Comparison of ENCODE assay signal across 13 mouse cellular contexts in the genomic region with DNA sequence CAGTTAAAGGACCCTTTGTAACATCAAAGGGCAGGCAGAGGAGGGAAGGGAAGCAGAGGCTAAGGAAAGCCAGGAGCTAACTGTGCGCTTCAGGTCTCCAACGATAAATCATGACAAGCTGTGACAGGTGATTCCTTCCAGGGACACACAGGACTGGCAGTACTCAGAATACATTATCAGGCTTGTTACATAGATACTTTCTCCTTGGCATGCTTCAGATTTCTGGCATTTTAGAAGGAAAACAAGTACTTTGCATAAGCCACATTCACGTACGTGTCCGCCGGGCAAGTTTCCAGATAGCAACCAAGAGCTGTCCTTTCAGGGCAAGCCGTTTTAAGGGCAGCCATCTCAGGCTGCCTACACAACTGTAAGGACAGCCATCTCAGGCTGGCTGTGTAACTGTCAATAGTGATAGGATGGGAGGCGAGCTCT. TPM values are rescaled to one million over a fixed set of nuclear protein-coding genes. Genes with fewer than 3 reads are reported as not detected.
DNase-seq lines count a peak whose midpoint lies in the region; ATAC-seq and TF ChIP-seq lines count a peak whose summit lies in the region.
"Had no signal": no experiment of that assay in that cellular context is flagged by ENCODE, and none has a peak within 500 bp of the region (broad histone marks: within the 10 kb centered on the region; RNA-seq: fewer than 3 reads in every experiment).

No protein-coding gene starts in this region.

- no peak for TF ChIP-seq POLR2A in heart, adult 2 months (IDR thresholded peaks at IDR 0.05; ENCODE audit: insufficient read depth, low read depth, low read length)

- whole genome bisulfite sequencing in heart, embryonic 12.5 days, result 31% methylated on average over 8 of the region's 8 CpGs
- 56% methylated on average over 8 of the region's 8 CpGs for WGBS in heart, adult 2 months
- 72% methylated on average over 8 of the region's 8 CpGs for WGBS in midbrain, embryonic 16.5 days
- WGBS in midbrain, embryonic 11.5 days, result 88% methylated on average over 8 of the region's 8 CpGs
- WGBS in embryonic facial prominence, embryonic 14.5 days, result 63% methylated on average over 8 of the region's 8 CpGs
- 42% methylated on average over 8 of the region's 8 CpGs for WGBS in neural tube, embryonic 14.5 days

- no peak overlapping the region for H3K9ac ChIP-seq in heart, embryonic 12.5 days
- H3K9ac ChIP-seq in heart, adult 2 months (ENCODE audit: low read depth, low read length), result no peak overlapping the region
- H3K9ac ChIP-seq in midbrain, embryonic 16.5 days (ENCODE audit: low read depth, low read length), result no peak overlapping the region
- H3K9ac ChIP-seq in midbrain, embryonic 11.5 days (ENCODE audit: low read length), result no peak overlapping the region
- no peak overlapping the region for H3K9ac ChIP-seq in embryonic facial prominence, embryonic 14.5 days (ENCODE audit: low read depth, low read length)
- no peak overlapping the region for H3K9ac ChIP-seq in neural tube, embryonic 14.5 days (replicated peaks; ENCODE audit: low read depth, low read length)
- H3K9ac ChIP-seq: embryonic facial prominence, embryonic 13.5 days had no signal

- peaks cover 23% of the 10 kb centered on the region for H3K4me1 ChIP-seq in heart, embryonic 12.5 days (replicated peaks)
- no peaks in the 10 kb centered on the region for H3K4me1 ChIP-seq in heart, adult 2 months (ENCODE audit: control insufficient read depth, insufficient read depth, low read length)
- H3K4me1 ChIP-seq in midbrain, embryonic 16.5 days (ENCODE audit: control insufficient read depth, insufficient read depth, low read length), result no peaks in the 10 kb centered on the region; the same call in 1 of the 2 replicates
- no peaks in the 10 kb centered on the region for H3K4me1 ChIP-seq in midbrain, embryonic 11.5 days (ENCODE audit: control insufficient read depth, insufficient read depth, low read length)
- H3K4me1 ChIP-seq in embryonic facial prominence, embryonic 14.5 days (ENCODE audit: control insufficient read depth, insufficient read depth, low read length), result no peaks in the 10 kb centered on the region
- H3K4me1 ChIP-seq in neural tube, embryonic 14.5 days (ENCODE audit: control insufficient read depth, insufficient read depth, low read length), result 0 out of 2 replicates have a peak, but pooled peaks cover 8% of the 10 kb centered on the region

- TF ChIP-seq CTCF in heart, adult 2 months (IDR thresholded peaks at IDR 0.05), result no peak

- no peaks in the 10 kb centered on the region for H3K9me3 ChIP-seq in heart, embryonic 12.5 days (replicated peaks)
- no peaks in the 10 kb centered on the region for H3K9me3 ChIP-seq in midbrain, embryonic 16.5 days (replicated peaks; ENCODE audit: control insufficient read depth, low read length, poor library complexity, severe bottlenecking)
- H3K9me3 ChIP-seq in midbrain, embryonic 11.5 days (ENCODE audit: control insufficient read depth, low read length), result no peaks in the 10 kb centered on the region
- no peaks in the 10 kb centered on the region for H3K9me3 ChIP-seq in embryonic facial prominence, embryonic 14.5 days (ENCODE audit: control insufficient read depth, low read length)
- H3K9me3 ChIP-seq in neural tube, embryonic 14.5 days (ENCODE audit: control insufficient read depth, low read length), result no peaks in the 10 kb centered on the region
- H3K9me3 ChIP-seq: embryonic facial prominence, embryonic 13.5 days had no signal

- H3K27me3 ChIP-seq in heart, embryonic 12.5 days (replicated peaks), result no peaks in the 10 kb centered on the region
- H3K27me3 ChIP-seq in heart, adult 2 months (ENCODE audit: control insufficient read depth, insufficient read depth, low read length), result no peaks in the 10 kb centered on the region
- H3K27me3 ChIP-seq in midbrain, embryonic 16.5 days (ENCODE audit: control insufficient read depth, insufficient read depth, low read depth, low read length), result no peaks in the 10 kb centered on the region
- no peaks in the 10 kb centered on the region for H3K27me3 ChIP-seq in midbrain, embryonic 11.5 days (ENCODE audit: control insufficient read depth, insufficient read depth, low read length)
- no peaks in the 10 kb centered on the region for H3K27me3 ChIP-seq in embryonic facial prominence, embryonic 14.5 days (replicated peaks; ENCODE audit: control insufficient read depth, insufficient read depth, low read length)
- no peaks in the 10 kb centered on the region for H3K27me3 ChIP-seq in neural tube, embryonic 14.5 days (ENCODE audit: control insufficient read depth, insufficient read depth, low read length)
- H3K27me3 ChIP-seq: embryonic facial prominence, embryonic 13.5 days had no signal

- no peak for ATAC-seq in heart, embryonic 12.5 days (ENCODE audit: insufficient number of reproducible peaks, low FRiP score)
- 0 out of 2 replicates have a peak, but pooled peaks have one; percentile 36 for ATAC-seq in midbrain, embryonic 16.5 days
- no peak for ATAC-seq in midbrain, embryonic 11.5 days (ENCODE audit: low FRiP score)
- ATAC-seq in embryonic facial prominence, embryonic 14.5 days (ENCODE audit: low read depth), result no peak
- peak; percentile 51; the same call in 1 of the 2 replicates for ATAC-seq in neural tube, embryonic 14.5 days (ENCODE audit: low read depth)
- ATAC-seq in megakaryocyte, adult 5-6 weeks (ENCODE audit: poor library complexity, severe bottlenecking), result no peak
- ATAC-seq: intestine, embryonic 16.5 days had no signal

- H3K4me2 ChIP-seq in heart, embryonic 12.5 days, result peak overlapping the region; percentile 34
- no peak overlapping the region for H3K4me2 ChIP-seq in midbrain, embryonic 16.5 days (ENCODE audit: low read length)
- no peak overlapping the region for H3K4me2 ChIP-seq in midbrain, embryonic 11.5 days
- no peak overlapping the region for H3K4me2 ChIP-seq in embryonic facial prominence, embryonic 14.5 days (ENCODE audit: low read depth, low read length)
- H3K4me2 ChIP-seq in neural tube, embryonic 14.5 days (ENCODE audit: low read depth, low read length), result no peak overlapping the region
- H3K4me2 ChIP-seq: embryonic facial prominence, embryonic 13.5 days had no signal

- intact Hi-C loops in heart, adult 2 months (cut with DNase I), result no loop called here

- no peaks in the 10 kb centered on the region for H3K36me3 ChIP-seq in heart, embryonic 12.5 days
- H3K36me3 ChIP-seq in heart, adult 2 months (ENCODE audit: control insufficient read depth, insufficient read depth, low read length), result no peaks in the 10 kb centered on the region
- H3K36me3 ChIP-seq in midbrain, embryonic 16.5 days (ENCODE audit: control insufficient read depth, insufficient read depth, low read length), result no peaks in the 10 kb centered on the region
- H3K36me3 ChIP-seq in midbrain, embryonic 11.5 days (ENCODE audit: control insufficient read depth, insufficient read depth, low read length), result no peaks in the 10 kb centered on the region
- no peaks in the 10 kb centered on the region for H3K36me3 ChIP-seq in embryonic facial prominence, embryonic 14.5 days (ENCODE audit: control insufficient read depth, insufficient read depth, low read length)
- H3K36me3 ChIP-seq in neural tube, embryonic 14.5 days (ENCODE audit: control insufficient read depth, insufficient read depth, low read length), result no peaks in the 10 kb centered on the region
- H3K36me3 ChIP-seq: embryonic facial prominence, embryonic 13.5 days had no signal

- no peak for TF ChIP-seq EP300 in heart, adult 2 months (IDR thresholded peaks at IDR 0.05; ENCODE audit: insufficient read depth, low read depth, low read length)

- DNase-seq in heart, adult 2 months, result no peak
- no peak for DNase-seq in midbrain, embryonic 11.5 days (ENCODE audit: low spot score, missing footprints)
- DNase-seq in embryonic facial prominence, embryonic 14.5 days (ENCODE audit: low spot score), result peak; percentile 2
- no peak for DNase-seq in liver

- no peaks in the 10 kb centered on the region for H3K79me2 ChIP-seq in heart, adult 2 months (replicated peaks; ENCODE audit: control insufficient read depth, insufficient read depth, low read length)

- H3K4me3 ChIP-seq in heart, embryonic 12.5 days, result no peak overlapping the region
- no peak overlapping the region for H3K4me3 ChIP-seq in heart, adult 2 months
- H3K4me3 ChIP-seq in midbrain, embryonic 16.5 days (ENCODE audit: low read depth, low read length), result no peak overlapping the region
- no peak overlapping the region for H3K4me3 ChIP-seq in midbrain, embryonic 11.5 days (ENCODE audit: low read depth, low read length)
- no peak overlapping the region for H3K4me3 ChIP-seq in embryonic facial prominence, embryonic 14.5 days (ENCODE audit: low read depth, low read length)
- H3K4me3 ChIP-seq in neural tube, embryonic 14.5 days (ENCODE audit: low read depth, low read length), result no peak overlapping the region
- H3K4me3 ChIP-seq: embryonic facial prominence, embryonic 13.5 days; myocyte had no signal

- 0 out of 2 replicates have a peak overlapping the region, but pooled peaks have one; percentile 13 for H3K27ac ChIP-seq in heart, embryonic 12.5 days (ENCODE audit: poor library complexity, severe bottlenecking)
- no peak overlapping the region for H3K27ac ChIP-seq in heart, adult 2 months
- no peak overlapping the region for H3K27ac ChIP-seq in midbrain, embryonic 16.5 days (ENCODE audit: low read length)
- H3K27ac ChIP-seq in midbrain, embryonic 11.5 days (ENCODE audit: low read depth, low read length), result no peak overlapping the region
- no peak overlapping the region for H3K27ac ChIP-seq in embryonic facial prominence, embryonic 14.5 days (replicated peaks; ENCODE audit: low read depth, low read length)
- no peak overlapping the region for H3K27ac ChIP-seq in neural tube, embryonic 14.5 days (ENCODE audit: low read depth, low read length)
- H3K27ac ChIP-seq: embryonic facial prominence, embryonic 13.5 days had no signal

RNA-seq across cellular contexts. Expression of a gene that starts 56.9 kb away (rescaled TPM):
- polyA plus RNA-seq in heart, embryonic 12.5 days (2016; fragmentation: Nextera tagmentation; extraction: Ambion mirVana), result 0.04 TPM in 1 of 2 replicates, not detected in the other
- not detected for total RNA-seq in heart, adult 2 months (2021)
- polyA plus RNA-seq in heart, adult 2 months (2012; rRNA removed), result 0.06 and 0.08 TPM in 2 replicates
- polyA plus RNA-seq in midbrain, embryonic 16.5 days (2015; fragmentation: Nextera tagmentation; extraction: Ambion mirVana), result not detected in 2 replicates
- not detected in 2 replicates for polyA plus RNA-seq in midbrain, embryonic 11.5 days (2014; fragmentation: Nextera tagmentation; extraction: Ambion mirVana)
- 0.49 and 0.84 TPM in 2 replicates for polyA plus RNA-seq in embryonic facial prominence, embryonic 14.5 days (2014; fragmentation: Nextera tagmentation; extraction: Ambion mirVana)
- 0.04 TPM in 1 of 2 replicates, not detected in the other for polyA plus RNA-seq in neural tube, embryonic 14.5 days (2014; fragmentation: Nextera tagmentation; extraction: Ambion mirVana)
- 1.1 and 1.4 TPM in 2 replicates for total RNA-seq in megakaryocyte, adult 5-6 weeks (2015)
- total RNA-seq in megakaryocyte, adult 5-6 weeks (2017), result 0.37 and 1.1 TPM in 2 replicates
- total RNA-seq: gastrocnemius, adult 18-20 months had no signal
- polyA plus RNA-seq: liver, embryonic 16.5 days; myocyte had no signal

Comparison
In these comparisons a context has a peak if more than half of its experiments do, and no peak if none do; other contexts are left out.
1. ATAC-seq: peak in midbrain, embryonic 16.5 days (single experiment) and neural tube, embryonic 14.5 days (single experiment); none in heart, embryonic 12.5 days (single experiment), midbrain, embryonic 11.5 days (single experiment), embryonic facial prominence, embryonic 14.5 days (single experiment) and megakaryocyte, adult 5-6 weeks (single experiment).